Comparison of ENCODE assay signal across 10 mouse cellular contexts in the genomic region with DNA sequence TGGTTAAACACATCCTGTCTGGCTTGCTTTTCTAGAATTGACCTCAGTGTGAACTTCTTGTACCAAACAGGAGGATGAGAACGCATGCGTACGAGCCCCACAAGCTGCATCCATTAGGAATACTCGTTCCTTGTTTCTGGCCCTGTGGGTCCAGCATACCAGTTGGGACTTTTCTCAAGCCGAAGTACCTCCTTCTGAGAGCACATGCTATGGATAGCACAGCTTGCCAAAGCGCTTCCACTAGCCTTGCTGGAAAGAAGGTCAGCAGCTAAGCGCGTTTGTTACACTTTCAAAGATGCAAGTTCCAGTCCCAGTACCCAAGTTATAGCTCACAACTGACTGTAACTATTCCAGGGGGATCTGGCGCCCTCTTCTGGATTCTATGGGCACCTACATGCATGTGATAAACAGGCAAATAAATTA.
A peak's percentile ranks its signal among the peaks of the same experiment; 100 is the strongest.
DNase-seq lines count a peak whose midpoint lies in the region; ATAC-seq lines count a peak whose summit lies in the region.
"Had no signal": no experiment of that assay in that cellular context is flagged by ENCODE, and none has a peak within 500 bp of the region (broad histone marks: within the 10 kb centered on the region; RNA-seq: fewer than 3 reads in every experiment).

No protein-coding gene starts in this region.

- no peak overlapping the region for H3K4me3 ChIP-seq in heart, embryonic 11.5 days (ENCODE audit: low read depth, low read length)
- H3K4me3 ChIP-seq in stomach, embryonic 16.5 days (replicated peaks; ENCODE audit: low read length), result no peak overlapping the region
- H3K4me3 ChIP-seq: erythroblast, embryonic 14.5 days; megakaryocyte, embryonic 14.5 days had no signal

- no peak overlapping the region for H3K4me2 ChIP-seq in heart, embryonic 11.5 days
- no peak overlapping the region for H3K4me2 ChIP-seq in stomach, embryonic 16.5 days (ENCODE audit: low read depth, low read length)

- DNase-seq in heart, adult 11 months, result peak; percentile 95
- DNase-seq in right cerebral cortex, adult 18-20 months, result peak; percentile 17
- DNase-seq in right cerebral cortex, postnatal 36 days (ENCODE audit: low spot score in 2 of 2), result no peak
- DNase-seq in kidney, postnatal 14 days, result peak; percentile 69
- DNase-seq in natural killer cell, adult 2 months (ENCODE audit: low spot score in 2 of 2), result no peak
- DNase-seq in cerebellum, postnatal 25 days, result no peak

- 68% methylated on average over 9 of the region's 9 CpGs for WGBS in heart, embryonic 11.5 days (ENCODE audit: insufficient replicate concordance)
- WGBS in stomach, embryonic 16.5 days, result 53% methylated on average over 9 of the region's 9 CpGs

- H3K9me3 ChIP-seq in heart, embryonic 11.5 days (replicated peaks; ENCODE audit: control insufficient read depth, low read length), result no peaks in the 10 kb centered on the region
- H3K9me3 ChIP-seq in stomach, embryonic 16.5 days (replicated peaks; ENCODE audit: control insufficient read depth, low read length), result no peaks in the 10 kb centered on the region

- peaks cover 4% of the 10 kb centered on the region; the same call in 1 of the 2 replicates for H3K36me3 ChIP-seq in heart, embryonic 11.5 days (ENCODE audit: control insufficient read depth, insufficient read depth, low read length)
- 0 out of 2 replicates have a peak, but pooled peaks cover 6% of the 10 kb centered on the region for H3K36me3 ChIP-seq in stomach, embryonic 16.5 days (ENCODE audit: control insufficient read depth, insufficient read depth, low read length)

- H3K9ac ChIP-seq in heart, embryonic 11.5 days (ENCODE audit: low read depth, low read length), result no peak overlapping the region
- no peak overlapping the region for H3K9ac ChIP-seq in stomach, embryonic 16.5 days (ENCODE audit: low read length)

- H3K4me1 ChIP-seq in heart, embryonic 11.5 days (ENCODE audit: control insufficient read depth, insufficient read depth, low read length), result no peaks in the 10 kb centered on the region
- H3K4me1 ChIP-seq in stomach, embryonic 16.5 days (ENCODE audit: control insufficient read depth, insufficient read depth, low read length), result peaks cover 3% of the 10 kb centered on the region; the same call in 1 of the 2 replicates
- H3K4me1 ChIP-seq: megakaryocyte, embryonic 14.5 days had no signal

- ATAC-seq in heart, embryonic 11.5 days (replicated peaks; ENCODE audit: insufficient number of reproducible peaks, low FRiP score, low TSS enrichment), result no peak
- peak; percentile 60; the same call in 1 of the 2 replicates for ATAC-seq in stomach, embryonic 16.5 days (ENCODE audit: insufficient read depth, low FRiP score)

- H3K27me3 ChIP-seq in heart, embryonic 11.5 days (ENCODE audit: control insufficient read depth, insufficient read depth, low read length), result no peaks in the 10 kb centered on the region
- H3K27me3 ChIP-seq in stomach, embryonic 16.5 days (ENCODE audit: control insufficient read depth, insufficient read depth, low read length), result no peaks in the 10 kb centered on the region

- H3K27ac ChIP-seq in heart, embryonic 11.5 days (ENCODE audit: low read depth, low read length), result no peak overlapping the region
- H3K27ac ChIP-seq in stomach, embryonic 16.5 days (ENCODE audit: low read length), result peak overlapping the region; percentile 46; the same call in 1 of the 2 replicates

Comparison
In these comparisons a context has a peak if more than half of its experiments do, and no peak if none do; other contexts are left out.
1. DNase-seq: peak in heart, adult 11 months (single experiment), right cerebral cortex, adult 18-20 months (single experiment) and kidney, postnatal 14 days (single experiment); none in right cerebral cortex, postnatal 36 days (0 of 2), natural killer cell, adult 2 months (0 of 2) and cerebellum, postnatal 25 days (0 of 2).